Mouse (Mus musculus): ENCODE data around the gene Psenen. TPM values are rescaled to one million over a fixed set of nuclear protein-coding genes. Genes with fewer than 3 reads are reported as not detected.
A peak's percentile ranks its signal among the peaks of the same experiment; 100 is the strongest.

The Psenen gene
- total and polyA plus RNA-seq, 2 experiments from 2014 or later = 90.4 to 154 TPM

GRCm38 (mm10) chr7:30553810-30554584 is 9.4 kb downstream of the Psenen start:
- Histone ChIP-seq H3K4me2 (ENCODE audit: low read depth, low read length) (peak overlapping the region; percentile 97), H3K9ac (replicated peaks; ENCODE audit: low read length) (peak overlapping the region; percentile 63; the same call in 1 of the 2 replicates), H3K36me3 (ENCODE audit: insufficient read depth, low read length) (peaks cover 19% of the 10 kb centered on the region), H3K9me3 (ENCODE audit: low read length) (no peaks in the 10 kb centered on the region), H3K27me3 (ENCODE audit: insufficient read depth, low read length) (no peaks in the 10 kb centered on the region), H3K4me3 (ENCODE audit: low read length) (no peak overlapping the region), H3K27ac (no peak overlapping the region), H3K4me1 (ENCODE audit: insufficient read depth, low read length) (peaks cover 22% of the 10 kb centered on the region)
- WGBS = 88% methylated on average over 22 of the region's 22 CpGs
- DNase-seq (ENCODE audit: low spot score) (no peak), ATAC-seq (no peak)
- TF ChIP-seq CTCF (IDR thresholded peaks at IDR 0.05; ENCODE audit: low read depth) = no peak

GRCm38 (mm10) chr7:30553021-30553589 is 10.3 kb downstream of the Psenen start:
- WGBS = 3% methylated on average over 23 of the region's 23 CpGs
- H3K9me3 ChIP-seq (ENCODE audit: low read length) = no peaks in the 10 kb centered on the region
- H3K27me3 ChIP-seq (ENCODE audit: insufficient read depth, low read length) = no peaks in the 10 kb centered on the region
- peak overlapping the region; percentile 96 for H3K27ac ChIP-seq
- peak overlapping the region; percentile 63 for H3K9ac ChIP-seq (replicated peaks; ENCODE audit: low read length)
- H3K4me2 ChIP-seq (ENCODE audit: low read depth, low read length) = peak overlapping the region; percentile 97
- TF ChIP-seq CTCF (IDR thresholded peaks at IDR 0.05; ENCODE audit: low read depth) = no peak
- ATAC-seq = no peak
- peak; percentile 55 for DNase-seq (ENCODE audit: low spot score)
- peak overlapping the region; percentile 65 for H3K4me3 ChIP-seq (ENCODE audit: low read length)
- peaks cover 13% of the 10 kb centered on the region; the same call in 1 of the 2 replicates for H3K4me1 ChIP-seq (ENCODE audit: insufficient read depth, low read length)
- peaks cover 24% of the 10 kb centered on the region for H3K36me3 ChIP-seq (ENCODE audit: insufficient read depth, low read length)

- DNase-seq (ENCODE audit: low spot score) (peak; percentile 99), ATAC-seq (peak; percentile 95)
- Histone ChIP-seq H3K4me3 (ENCODE audit: low read length) (peak within 1 kb of the TSS; percentile 65), H3K4me1 (ENCODE audit: insufficient read depth, low read length) (peaks cover 13% of the 10 kb centered on the region; the same call in 1 of the 2 replicates), H3K9me3 (ENCODE audit: low read length) (no peaks in the 10 kb centered on the region), H3K9ac (replicated peaks; ENCODE audit: low read length) (peak within 1 kb of the TSS; percentile 63), H3K27ac (peak within 1 kb of the TSS; percentile 96), H3K27me3 (ENCODE audit: insufficient read depth, low read length) (no peaks in the 10 kb centered on the region), H3K4me2 (ENCODE audit: low read depth, low read length) (peak within 1 kb of the TSS; percentile 97), H3K36me3 (ENCODE audit: insufficient read depth, low read length) (peaks cover 24% of the 10 kb centered on the region)
- WGBS = under 1% methylated on average over 44 of the region's 44 CpGs
- peak; percentile 34; the same call in 1 of the 2 replicates for TF ChIP-seq CTCF (IDR thresholded peaks at IDR 0.05; ENCODE audit: low read depth)
Measured at GRCm38 (mm10) chr7:30552102-30553020, 11.1 kb downstream of the Psenen start, which contains the start of the genes Hspb6 and Proser3. Hspb6 (plus strand) TSS chr7:30552178. Proser3 (minus strand) TSS chr7:30552299.

- Histone ChIP-seq H3K9me3 (ENCODE audit: low read length) (no peaks in the 10 kb centered on the region), H3K4me3 (ENCODE audit: low read length) (peak overlapping the region; percentile 65), H3K4me1 (ENCODE audit: insufficient read depth, low read length) (peaks cover 13% of the 10 kb centered on the region; the same call in 1 of the 2 replicates), H3K36me3 (ENCODE audit: insufficient read depth, low read length) (peaks cover 21% of the 10 kb centered on the region), H3K4me2 (ENCODE audit: low read depth, low read length) (peak overlapping the region; percentile 97), H3K27ac (peak overlapping the region; percentile 96), H3K27me3 (ENCODE audit: insufficient read depth, low read length) (no peaks in the 10 kb centered on the region), H3K9ac (replicated peaks; ENCODE audit: low read length) (peak overlapping the region; percentile 63)
- WGBS = 1% methylated on average over 10 of the region's 10 CpGs
- TF ChIP-seq CTCF (IDR thresholded peaks at IDR 0.05; ENCODE audit: low read depth) = peak; percentile 63
- ATAC-seq (peak; percentile 68), DNase-seq (ENCODE audit: low spot score) (peak; percentile 83)
Measured at GRCm38 (mm10) chr7:30551445-30552101, 11.9 kb downstream of the Psenen start.

GRCm38 (mm10) chr7:30550603-30551002 is 12.8 kb downstream of the Psenen start:
- Histone ChIP-seq H3K4me3 (ENCODE audit: low read length) (no peak overlapping the region), H3K27me3 (ENCODE audit: insufficient read depth, low read length) (no peaks in the 10 kb centered on the region), H3K36me3 (ENCODE audit: insufficient read depth, low read length) (peaks cover 20% of the 10 kb centered on the region), H3K4me1 (ENCODE audit: insufficient read depth, low read length) (peaks cover 13% of the 10 kb centered on the region; the same call in 1 of the 2 replicates), H3K9ac (replicated peaks; ENCODE audit: low read length) (no peak overlapping the region), H3K9me3 (ENCODE audit: low read length) (no peaks in the 10 kb centered on the region), H3K4me2 (ENCODE audit: low read depth, low read length) (no peak overlapping the region), H3K27ac (no peak overlapping the region)
- WGBS = 95% methylated on average over 1 of the region's 1 CpGs
- no peak for ATAC-seq
- TF ChIP-seq CTCF (IDR thresholded peaks at IDR 0.05; ENCODE audit: low read depth) = no peak
- no peak for DNase-seq (ENCODE audit: low spot score)

GRCm38 (mm10) chr7:30549880-30550279 is 13.5 kb downstream of the Psenen start:
- H3K36me3 ChIP-seq (ENCODE audit: insufficient read depth, low read length) = peaks cover 13% of the 10 kb centered on the region; the same call in 1 of the 2 replicates
- H3K27ac ChIP-seq = no peak overlapping the region
- H3K9me3 ChIP-seq (ENCODE audit: low read length) = no peaks in the 10 kb centered on the region
- no peak overlapping the region for H3K4me2 ChIP-seq (ENCODE audit: low read depth, low read length)
- H3K4me3 ChIP-seq (ENCODE audit: low read length) = no peak overlapping the region
- H3K4me1 ChIP-seq (ENCODE audit: insufficient read depth, low read length) = peaks cover 13% of the 10 kb centered on the region; the same call in 1 of the 2 replicates
- H3K27me3 ChIP-seq (ENCODE audit: insufficient read depth, low read length) = no peaks in the 10 kb centered on the region
- no peak for TF ChIP-seq CTCF (IDR thresholded peaks at IDR 0.05; ENCODE audit: low read depth)
- H3K9ac ChIP-seq (replicated peaks; ENCODE audit: low read length) = no peak overlapping the region
- 94% methylated on average over 1 of the region's 2 CpGs for WGBS
- DNase-seq (ENCODE audit: low spot score) (no peak), ATAC-seq (no peak)
